Mouse (Mus musculus) T-cell, adult 2 months (primary cell): ENCODE data around the gene Swap70.
A peak's percentile ranks its signal among the peaks of the same experiment; 100 is the strongest.
"Not testable (repeated sequence)": the region's sequence is repeated elsewhere in the genome, so short reads cannot be mapped to it uniquely, and the experiment has no call there.

Experiments
- DNase-seq: peaks from one replicate; pipeline ENCODE4 v3.0.0; 2022; ENCODE audit warnings: low spot score

The Swap70 gene

DNA sequence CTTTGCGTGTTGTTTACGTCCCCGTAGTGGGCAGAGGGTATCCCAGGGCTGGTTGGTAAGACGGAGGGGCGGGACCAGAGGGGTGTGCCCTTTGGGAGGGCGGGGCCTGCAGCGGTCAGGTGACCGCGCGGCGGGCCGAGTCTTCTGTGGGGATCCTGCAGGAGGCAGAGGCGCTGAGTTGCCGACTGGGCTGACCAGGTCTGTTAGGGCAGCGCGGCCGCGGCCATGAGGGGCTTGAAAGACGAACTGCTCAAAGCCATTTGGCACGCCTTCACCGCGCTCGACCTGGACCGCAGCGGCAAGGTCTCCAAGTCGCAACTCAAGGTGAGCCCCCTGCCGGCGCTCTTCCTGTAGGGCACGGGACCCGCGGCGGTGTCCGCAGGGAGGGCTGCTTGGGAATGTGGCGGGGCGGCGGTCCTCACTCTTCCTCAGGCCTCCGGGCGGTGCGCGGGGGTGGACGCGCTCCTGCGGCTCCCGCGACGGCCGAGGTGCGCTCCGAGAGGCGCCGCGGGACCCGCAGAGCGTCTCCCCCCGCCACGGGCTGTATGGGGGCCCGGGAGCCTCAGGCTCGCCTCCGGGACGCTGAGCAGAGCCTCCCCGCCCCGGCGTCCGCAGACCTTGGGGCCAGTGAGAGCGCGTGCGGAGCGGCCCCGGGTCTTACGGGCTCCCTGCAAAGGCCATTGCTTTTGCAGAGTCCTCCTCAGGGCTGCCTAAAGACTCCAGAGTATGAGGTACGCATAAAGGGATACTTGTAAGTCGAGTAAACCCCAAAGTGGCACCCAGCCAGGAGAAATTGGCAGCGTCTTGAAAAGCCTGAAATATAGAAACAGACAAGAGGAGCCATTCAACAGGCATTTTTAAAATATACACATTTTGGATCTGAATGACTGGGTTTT is at the start of gene Swap70:
TSS of gene Swap70 (plus strand) at position 126 of the 896 bp plus-strand sequence.
- peak; percentile 67 for DNase-seq

- no peak for DNase-seq
Observed at GRCm38 (mm10) chr7:110179208-110179607, 42.3 kb upstream of the Swap70 start.

GRCm38 (mm10) chr7:110180613-110181012 is 40.9 kb upstream of the Swap70 start:
- no peak for DNase-seq

DNA sequence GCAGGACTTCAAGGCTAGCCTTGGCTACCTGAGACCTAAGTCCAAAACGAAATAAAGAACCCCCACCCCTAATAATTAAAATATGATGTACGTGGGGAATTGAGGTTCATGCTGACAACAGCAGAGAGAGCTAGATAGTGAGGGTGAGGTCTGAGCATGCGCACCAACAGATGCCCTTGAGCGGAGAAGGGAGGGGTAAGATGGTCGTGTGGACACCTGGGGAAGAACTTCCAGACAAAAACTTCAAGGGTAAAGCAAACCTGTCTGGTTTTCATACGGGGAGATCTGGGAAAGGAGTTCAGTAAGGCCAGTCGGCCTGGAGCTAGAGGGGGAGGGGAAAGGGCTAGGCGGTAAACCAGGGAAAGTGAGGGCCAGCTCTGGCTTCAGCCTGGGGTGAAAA is 40.1 kb upstream of the Swap70 start:
- no peak for DNase-seq

DNA sequence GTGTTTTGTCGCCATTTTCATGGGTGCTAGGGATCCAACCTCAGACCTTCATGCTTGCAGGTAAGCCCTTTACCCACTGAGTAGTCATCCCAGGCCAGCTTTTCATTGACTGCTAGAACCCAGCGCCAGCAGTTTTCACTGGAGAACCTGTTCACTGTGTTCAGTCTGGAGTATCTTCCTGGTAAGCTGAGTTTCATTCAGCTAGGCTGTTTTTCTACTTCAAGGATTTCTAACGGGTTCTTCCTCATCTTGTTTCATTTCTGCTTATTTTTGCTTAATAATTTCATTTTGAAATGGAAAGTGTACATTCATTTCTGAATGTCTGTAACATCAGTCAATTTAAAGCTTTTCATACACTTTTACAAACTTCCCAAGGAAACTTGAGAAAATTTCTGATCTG is 36.9 kb upstream of the Swap70 start:
- DNase-seq = no peak

GRCm38 (mm10) chr7:110189951-110190350 is 31.6 kb upstream of the Swap70 start:
- no peak for DNase-seq

GRCm38 (mm10) chr7:110193186-110193585 is 28.3 kb upstream of the Swap70 start:
- DNase-seq = no peak

DNA sequence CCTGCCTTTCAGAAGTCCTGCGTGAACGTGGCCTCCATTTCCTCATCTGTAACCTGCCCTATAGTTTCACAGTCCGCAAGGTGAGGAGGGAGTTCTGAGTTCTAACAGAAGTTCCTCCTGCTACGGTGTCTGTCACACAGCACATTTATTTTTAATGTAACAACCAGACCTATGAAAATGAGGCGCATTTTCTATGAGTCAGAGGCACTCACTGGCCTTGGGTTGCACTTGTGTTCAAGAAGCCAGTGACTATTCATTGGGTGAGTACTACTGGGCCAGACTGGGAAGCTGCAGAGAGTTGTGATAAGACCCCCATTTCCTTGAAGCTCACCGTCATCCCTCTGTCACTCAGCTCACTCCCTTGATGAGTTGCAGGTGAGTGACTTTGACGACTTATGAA is 24.3 kb upstream of the Swap70 start:
- no peak for DNase-seq

DNA sequence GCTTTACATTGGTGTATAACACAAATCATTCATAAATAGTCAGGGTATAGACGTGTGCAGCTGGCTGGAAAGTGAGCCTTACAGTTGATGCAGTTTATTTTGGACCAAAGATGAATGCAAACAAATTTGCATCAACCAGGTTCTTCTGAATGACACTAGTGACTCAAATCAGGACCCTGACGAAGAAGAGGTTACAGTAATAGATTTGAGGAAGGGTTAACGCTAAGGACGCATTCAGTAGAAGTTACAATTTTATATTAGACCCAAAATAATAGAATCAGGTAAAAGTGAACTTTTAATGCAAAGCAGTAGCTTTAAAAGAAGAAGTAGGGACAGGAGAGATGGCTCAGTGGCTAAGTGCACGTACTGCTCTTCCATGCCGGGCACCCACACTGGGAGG is 19.6 kb upstream of the Swap70 start:
- DNase-seq = no peak

GRCm38 (mm10) chr7:110204208-110204607 is 17.3 kb upstream of the Swap70 start:
- no peak for DNase-seq

- no peak for DNase-seq
Observed at GRCm38 (mm10) chr7:110208341-110208740, 13.2 kb upstream of the Swap70 start.

DNA sequence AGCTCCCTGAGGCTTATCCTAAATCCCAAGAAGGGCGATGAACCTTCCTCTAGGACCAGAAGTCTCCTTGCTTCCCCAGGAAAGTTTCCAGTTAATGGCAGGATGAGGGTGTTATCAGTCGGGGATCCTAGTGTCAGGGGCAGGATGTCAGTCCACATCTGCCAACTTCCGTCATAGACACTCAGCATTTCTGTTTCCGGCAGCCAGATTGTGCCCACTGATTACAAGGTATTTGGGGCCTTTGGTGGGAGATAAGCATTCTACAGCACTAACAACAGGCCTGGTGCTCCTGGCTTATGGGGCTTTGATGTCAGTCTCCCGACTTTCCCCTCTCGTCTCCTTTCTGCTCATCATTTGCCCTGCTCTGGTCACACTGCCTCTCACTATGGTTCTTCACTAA is 12.1 kb upstream of the Swap70 start:
- no peak for DNase-seq

DNA sequence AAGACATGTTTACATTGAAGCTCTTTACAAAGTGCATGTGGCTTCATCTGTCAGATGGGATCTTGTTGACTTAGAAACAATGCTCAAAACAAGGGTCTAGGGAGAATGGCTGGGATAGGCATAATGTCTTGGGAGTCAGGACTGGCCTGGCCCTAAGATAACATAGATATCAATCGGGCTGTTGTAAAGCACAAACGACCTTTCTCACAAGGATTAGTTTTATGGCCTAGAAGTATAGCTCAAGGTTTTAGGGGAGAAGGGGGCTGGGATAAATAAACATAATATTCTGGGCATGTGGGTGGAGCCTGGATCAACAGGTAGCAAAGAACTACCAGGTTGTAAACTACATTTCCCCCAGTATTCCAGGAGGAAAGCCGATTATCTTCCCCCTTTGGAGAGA is 10.5 kb upstream of the Swap70 start:
- no peak for DNase-seq

DNA sequence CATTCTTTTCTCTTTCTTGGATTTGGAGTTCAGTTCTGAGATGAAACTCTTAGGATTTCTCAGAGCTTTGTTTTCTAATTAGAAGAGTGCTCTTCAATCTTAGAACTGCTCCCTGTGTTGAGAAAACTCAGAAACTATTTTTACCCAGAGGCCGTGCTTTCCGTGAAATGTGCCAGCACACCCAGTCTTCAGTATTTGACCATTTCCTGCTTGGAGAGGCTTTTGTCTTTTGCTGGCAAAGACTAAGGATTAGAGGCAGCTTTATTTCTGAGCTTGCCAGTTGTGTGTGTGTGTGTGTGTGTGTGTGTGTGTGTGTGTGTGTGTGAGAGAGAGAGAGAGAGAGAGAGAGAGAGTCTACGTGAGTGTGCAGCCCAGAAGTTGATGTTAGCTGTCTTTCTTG is 6.6 kb upstream of the Swap70 start:
- DNase-seq = no peak

DNA sequence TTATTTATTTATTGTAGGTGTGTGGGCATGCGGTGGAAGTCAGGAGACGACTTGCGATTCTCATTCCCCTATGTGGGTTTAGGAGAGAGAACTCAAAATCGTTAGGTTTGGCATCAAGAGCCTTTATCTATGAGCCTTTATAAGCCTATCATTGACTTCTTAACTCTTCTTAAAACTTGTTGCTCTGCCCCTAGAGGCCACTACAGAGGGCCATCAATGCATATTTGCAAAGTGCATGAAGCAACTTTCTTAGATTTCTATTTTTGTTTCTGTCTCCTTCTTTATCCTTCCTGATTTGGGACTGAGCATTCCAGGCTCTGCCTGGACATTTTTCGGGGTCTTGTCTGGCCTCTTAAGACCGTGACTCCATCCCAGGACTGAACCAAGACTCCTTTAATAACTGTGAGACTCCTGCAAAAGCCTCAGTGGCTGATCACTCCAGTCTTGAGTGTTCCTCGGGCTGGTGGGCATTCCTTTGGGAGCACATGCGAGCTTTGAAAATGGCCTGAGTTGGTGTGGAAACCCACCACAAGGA is 393 bp upstream of the Swap70 start:
- peak; percentile 9 for DNase-seq

GRCm38 (mm10) chr7:110222583-110223182 is 1.2 kb downstream of the Swap70 start:
- DNase-seq = no peak

DNA sequence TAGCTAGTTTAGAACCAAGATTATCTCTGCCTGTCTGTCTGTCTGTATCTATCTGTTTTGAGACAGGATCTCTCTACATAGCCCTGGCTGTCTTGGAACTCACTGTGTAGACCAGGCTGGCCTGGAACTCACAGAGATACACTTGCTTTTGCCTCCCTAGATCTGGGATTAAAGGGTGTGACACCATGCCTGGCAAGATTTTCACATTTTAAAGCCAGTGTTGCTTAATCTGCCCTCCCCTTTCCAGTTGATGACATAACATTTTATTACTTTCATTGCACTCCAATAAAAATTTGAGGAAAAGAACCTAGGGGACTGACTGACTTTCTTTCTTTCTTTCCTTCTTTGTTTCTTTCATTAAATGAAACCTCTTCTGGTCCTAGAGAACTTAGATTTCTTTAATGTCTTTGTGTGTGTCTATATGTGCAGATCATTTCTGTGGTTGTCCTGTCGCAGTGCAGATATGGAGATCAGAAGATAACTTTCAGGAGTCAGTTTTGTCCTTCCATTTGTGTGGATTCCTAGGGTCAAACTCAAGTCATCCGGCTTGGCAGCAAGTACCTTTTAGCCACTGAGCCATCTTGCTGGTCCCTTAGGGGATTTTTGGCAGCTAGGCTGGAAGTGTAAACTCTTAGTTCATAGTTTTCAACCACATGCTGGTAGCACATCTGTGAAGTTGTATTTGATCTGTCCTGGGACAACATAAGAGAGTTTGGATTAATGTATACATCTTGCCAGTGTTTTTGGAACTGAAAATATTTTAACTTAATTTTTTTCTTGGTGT is 2.4 kb downstream of the Swap70 start:
- DNase-seq = no peak

DNA sequence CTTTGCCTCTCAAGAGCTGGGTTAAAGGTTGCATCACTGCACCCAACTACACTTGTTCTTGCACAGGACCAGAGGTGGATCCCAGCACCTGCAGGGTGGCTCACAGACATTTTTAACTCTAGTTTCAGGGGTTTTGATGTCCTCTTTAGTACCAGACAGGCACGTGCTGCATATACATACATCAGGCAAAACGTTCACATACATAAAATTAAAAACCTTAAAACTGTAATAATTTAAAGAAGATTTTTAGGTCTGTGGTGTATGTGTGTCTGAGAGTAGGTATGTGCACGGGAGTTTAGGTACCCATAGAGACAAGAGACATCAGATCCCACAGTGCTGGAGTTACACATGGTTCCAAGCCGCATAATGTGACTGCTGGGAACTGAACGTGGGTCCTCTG is 5.0 kb downstream of the Swap70 start:
- DNase-seq = no peak

GRCm38 (mm10) chr7:110229967-110230366 is 8.5 kb downstream of the Swap70 start:
- DNase-seq = no peak

GRCm38 (mm10) chr7:110231127-110231526 is 9.6 kb downstream of the Swap70 start:
- not testable (repeated sequence) for DNase-seq

DNA sequence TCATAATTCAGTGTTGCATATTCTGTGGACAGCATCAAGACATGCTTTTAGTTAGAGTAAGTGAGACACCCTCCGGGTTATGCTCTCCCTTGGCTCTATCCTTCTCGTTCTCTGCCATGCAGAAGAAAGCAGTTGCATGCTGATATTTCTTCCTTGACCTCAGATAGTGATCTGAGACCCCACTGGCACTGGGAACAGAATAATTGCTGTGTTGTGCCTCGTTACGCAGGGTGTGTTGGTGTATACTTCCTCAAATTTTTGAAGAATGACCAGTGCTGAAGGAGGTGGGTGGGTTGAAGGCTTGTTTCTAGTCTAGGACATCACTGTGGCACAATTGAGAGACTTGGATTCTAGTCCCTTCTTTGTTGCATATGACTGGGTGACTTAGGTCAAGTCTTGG is 14.6 kb downstream of the Swap70 start:
- no peak for DNase-seq

- DNase-seq = peak; percentile 42
Observed at GRCm38 (mm10) chr7:110237451-110237836, 15.9 kb downstream of the Swap70 start.
